Mouse (Mus musculus) liver, postnatal 0 days (tissue): ENCODE measurements around the gene Il6st. TPM values are rescaled to one million over a fixed set of nuclear protein-coding genes. Genes with fewer than 3 reads are reported as not detected.
A peak's percentile ranks its signal among the peaks of the same experiment; 100 is the strongest.

Experiments used
- ATAC-seq: fragments of 200-750 bp; cut with Nextera tagmentation; 2 replicates; pipeline ENCODE4 v1.8.0; 2017; ENCODE audit warnings: mild to moderate bottlenecking, moderate library complexity
- DNase-seq: peaks from one replicate; pipeline ENCODE4 v3.0.0-alpha.2; 2016
- H3K27ac ChIP-seq: fragments of 300-500 bp; sonication (generic); 2 replicates; pipeline ENCODE4 v1.5.1; 2014; ENCODE audit warnings: antibody characterized with exemption, moderate library complexity, mild to moderate bottlenecking, low read depth
- H3K27me3 ChIP-seq: fragments of 300-500 bp; sonication (generic); 2 replicates; pipeline ENCODE4 v1.6.1; 2014; ENCODE audit warnings: low read length, control low read depth, mixed read lengths; ENCODE audit not compliant: insufficient read depth
- H3K36me3 ChIP-seq: fragments of 300-500 bp; sonication (generic); replicated peaks from 2 replicates; pipeline ENCODE4 v1.6.1; 2014; ENCODE audit warnings: mild to moderate bottlenecking, control low read depth, low read length, moderate library complexity, mixed read lengths; ENCODE audit not compliant: insufficient read depth
- H3K4me1 ChIP-seq: fragments of 300-500 bp; sonication (generic); 2 replicates; pipeline ENCODE4 v1.6.1; 2014; ENCODE audit warnings: antibody characterized with exemption, mild to moderate bottlenecking, control low read depth; ENCODE audit not compliant: insufficient read depth
- H3K4me2 ChIP-seq: fragments of 300-500 bp; sonication (generic); 2 replicates; pipeline ENCODE4 v1.6.1; 2014; ENCODE audit warnings: low read depth, mild to moderate bottlenecking, low read length, moderate library complexity, mixed read lengths
- H3K4me3 ChIP-seq: fragments of 300-500 bp; sonication (generic); 2 replicates; pipeline ENCODE4 v1.5.1; 2014; ENCODE audit warnings: low read depth, low read length
- H3K9ac ChIP-seq: fragments of 300-500 bp; sonication (generic); replicated peaks from 2 replicates; pipeline ENCODE4 v1.6.1; 2014; ENCODE audit warnings: mild to moderate bottlenecking, moderate library complexity
- H3K9me3 ChIP-seq: fragments of 300-500 bp; sonication (generic); 2 replicates; pipeline ENCODE4 v1.6.1; 2016; ENCODE audit warnings: mild to moderate bottlenecking, control low read depth, low read length, mixed read lengths
- CTCF ChIP-seq: sonication (generic); IDR thresholded peaks from 2 replicates; pipeline ENCODE4 v1.5.1; 2016; ENCODE audit warnings: antibody characterized with exemption, low read depth
- EP300 ChIP-seq: IDR thresholded peaks from 2 replicates; pipeline ENCODE4 v1.6.1; 2016; ENCODE audit warnings: antibody characterized with exemption, low read depth, mild to moderate bottlenecking
- WGBS: fragments of 180-500 bp; shearing (Covaris S2); extraction: QIAGEN DNeasy Blood & Tissue Kit; methylation state at CpG from one replicate; pipeline ENCODE4 v1.1.7; 2014; ENCODE audit not compliant: insufficient replicate concordance; 5-methylcytosine and 5-hydroxymethylcytosine counted together
- polyA plus RNA-seq: library from polyadenylated mRNA; unstranded; fragments of >200 nt; fragmentation: Nextera tagmentation; extraction: Ambion mirVana; gene quantifications from 2 replicates; pipeline ENCODE4 v1.2.1, GENCODE M21; 2015

Il6st gene
- polyA plus RNA-seq, 1 experiment from 2014 or later = 11.7 TPM

- 0 out of 2 replicates have a peak, but pooled peaks cover 2% of the 10 kb centered on the region for H3K4me1 ChIP-seq
- no peak overlapping the region for H3K27ac ChIP-seq
- no peaks in the 10 kb centered on the region for H3K9me3 ChIP-seq
- ATAC-seq (no peak), DNase-seq (no peak)
- no peaks in the 10 kb centered on the region for H3K27me3 ChIP-seq
- no peak overlapping the region for H3K4me2 ChIP-seq
- no peaks in the 10 kb centered on the region for H3K36me3 ChIP-seq
- 73% methylated on average over 9 of the region's 9 CpGs for WGBS
- no peak overlapping the region for H3K9ac ChIP-seq
- no peak overlapping the region for H3K4me3 ChIP-seq
- TF ChIP-seq EP300 = no peak
- no peak for TF ChIP-seq CTCF
Measured at GRCm38 (mm10) chr13:112533556-112533955, 69.7 kb downstream of the Il6st start.

GRCm38 (mm10) chr13:112536611-112537010, 72.7 kb downstream of the Il6st start:
- Histone ChIP-seq H3K9me3 (no peaks in the 10 kb centered on the region), H3K27ac (no peak overlapping the region), H3K4me2 (no peak overlapping the region), H3K4me3 (no peak overlapping the region), H3K9ac (no peak overlapping the region), H3K4me1 (no peaks in the 10 kb centered on the region), H3K27me3 (no peaks in the 10 kb centered on the region), H3K36me3 (no peaks in the 10 kb centered on the region)
- no peak for TF ChIP-seq EP300
- TF ChIP-seq CTCF = no peak
- ATAC-seq (no peak), DNase-seq (no peak)
- WGBS = 65% methylated on average over 4 of the region's 4 CpGs

DNA sequence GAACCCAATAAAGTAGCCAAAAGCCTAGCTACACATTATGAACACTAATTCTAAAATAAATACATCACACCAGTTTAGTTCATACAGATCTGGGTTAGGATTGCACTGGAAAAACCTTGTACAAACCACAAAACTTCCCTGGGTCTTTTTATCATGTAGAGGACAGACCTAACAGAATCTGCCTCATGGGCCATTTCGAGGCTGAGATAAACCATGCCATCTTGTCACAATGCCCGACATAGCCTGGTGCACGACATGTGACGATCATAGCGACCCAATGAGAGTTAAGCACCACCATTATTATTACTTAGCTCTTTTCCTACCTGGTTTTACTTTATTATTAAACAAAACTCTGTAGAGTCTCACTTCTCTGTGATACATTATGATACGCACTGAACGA, 73.2 kb downstream of the Il6st start:
- Histone ChIP-seq H3K27ac (no peak overlapping the region), H3K36me3 (no peaks in the 10 kb centered on the region), H3K4me2 (no peak overlapping the region), H3K9ac (no peak overlapping the region), H3K4me1 (no peaks in the 10 kb centered on the region), H3K9me3 (no peaks in the 10 kb centered on the region), H3K4me3 (no peak overlapping the region), H3K27me3 (no peaks in the 10 kb centered on the region)
- 60% methylated on average over 7 of the region's 7 CpGs for WGBS
- ATAC-seq = no peak
- no peak for DNase-seq
- TF ChIP-seq CTCF (no peak), EP300 (peak; percentile 60)

DNA sequence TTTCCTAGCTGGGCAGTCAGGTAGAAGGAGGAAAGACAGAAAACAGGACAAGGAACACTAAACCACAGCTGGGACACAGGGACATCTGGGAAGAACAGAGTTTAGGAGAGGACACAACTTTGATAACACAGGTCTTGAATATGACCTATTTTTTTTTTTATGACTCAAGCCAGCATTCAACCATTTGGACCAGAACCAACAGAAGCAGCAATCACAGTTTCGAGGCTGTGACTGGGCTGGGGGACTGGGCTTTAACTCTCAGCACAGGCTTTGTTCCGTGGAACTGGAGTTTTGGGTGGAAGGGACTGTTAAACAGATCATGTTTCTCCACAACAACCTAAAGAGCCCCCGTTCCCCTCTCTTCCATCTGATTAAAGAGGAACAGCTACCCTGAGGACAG, 76.7 kb downstream of the Il6st start:
- Histone ChIP-seq H3K9me3 (no peaks in the 10 kb centered on the region), H3K36me3 (no peaks in the 10 kb centered on the region), H3K27me3 (no peaks in the 10 kb centered on the region), H3K4me1 (no peaks in the 10 kb centered on the region), H3K4me3 (no peak overlapping the region), H3K4me2 (no peak overlapping the region), H3K27ac (0 out of 2 replicates have a peak overlapping the region, but pooled peaks have one; percentile 22), H3K9ac (no peak overlapping the region)
- ATAC-seq = 0 out of 2 replicates have a peak, but pooled peaks have one; percentile 8
- WGBS = 64% methylated on average over 3 of the region's 3 CpGs
- TF ChIP-seq EP300 = no peak
- no peak for TF ChIP-seq CTCF
- no peak for DNase-seq

DNA sequence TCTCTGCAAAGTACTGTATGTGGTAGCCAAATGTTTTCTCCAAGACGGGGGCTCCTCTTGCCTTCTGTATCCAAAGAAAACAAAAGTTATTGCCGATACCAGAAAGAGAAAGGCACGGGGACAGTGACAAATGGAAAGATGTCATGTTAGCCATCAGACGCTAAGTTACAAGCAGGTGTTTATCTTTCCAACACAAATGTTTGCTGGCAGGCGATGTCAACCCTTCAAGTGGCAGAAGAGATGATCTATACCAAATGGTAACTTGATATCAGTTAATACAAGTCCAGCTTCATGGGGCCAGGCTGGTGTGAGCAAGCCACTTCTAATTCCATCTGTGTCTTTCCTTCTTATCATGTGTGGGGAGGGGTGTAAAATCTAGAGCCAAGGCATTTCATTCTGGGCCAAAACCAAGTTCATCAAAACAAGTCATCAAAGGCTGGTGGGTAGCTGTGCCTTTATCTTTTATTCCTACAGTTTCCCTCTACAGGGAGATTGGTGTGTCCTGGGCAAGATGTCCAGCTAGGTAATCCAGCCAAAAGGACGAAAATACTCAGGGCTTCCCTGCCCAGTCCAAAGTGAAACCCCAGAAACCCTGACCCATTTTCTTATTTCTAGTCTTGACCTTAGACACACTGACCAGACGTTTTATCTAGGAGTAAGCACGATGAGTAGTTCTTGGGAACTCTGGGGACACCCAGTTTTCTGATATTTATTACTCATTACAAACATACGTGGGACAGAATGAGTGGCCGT, 77.5 kb downstream of the Il6st start:
- TF ChIP-seq CTCF = no peak
- TF ChIP-seq EP300 = peak; percentile 86
- no peaks in the 10 kb centered on the region for H3K4me1 ChIP-seq
- H3K27me3 ChIP-seq = no peaks in the 10 kb centered on the region
- no peaks in the 10 kb centered on the region for H3K36me3 ChIP-seq
- ATAC-seq (peak; percentile 71), DNase-seq (no peak)
- H3K9ac ChIP-seq = no peak overlapping the region
- no peak overlapping the region for H3K4me3 ChIP-seq
- H3K9me3 ChIP-seq = no peaks in the 10 kb centered on the region
- WGBS = 50% methylated on average over 10 of the region's 10 CpGs
- H3K4me2 ChIP-seq = peak overlapping the region; percentile 23; the same call in 1 of the 2 replicates
- H3K27ac ChIP-seq = no peak overlapping the region

DNA sequence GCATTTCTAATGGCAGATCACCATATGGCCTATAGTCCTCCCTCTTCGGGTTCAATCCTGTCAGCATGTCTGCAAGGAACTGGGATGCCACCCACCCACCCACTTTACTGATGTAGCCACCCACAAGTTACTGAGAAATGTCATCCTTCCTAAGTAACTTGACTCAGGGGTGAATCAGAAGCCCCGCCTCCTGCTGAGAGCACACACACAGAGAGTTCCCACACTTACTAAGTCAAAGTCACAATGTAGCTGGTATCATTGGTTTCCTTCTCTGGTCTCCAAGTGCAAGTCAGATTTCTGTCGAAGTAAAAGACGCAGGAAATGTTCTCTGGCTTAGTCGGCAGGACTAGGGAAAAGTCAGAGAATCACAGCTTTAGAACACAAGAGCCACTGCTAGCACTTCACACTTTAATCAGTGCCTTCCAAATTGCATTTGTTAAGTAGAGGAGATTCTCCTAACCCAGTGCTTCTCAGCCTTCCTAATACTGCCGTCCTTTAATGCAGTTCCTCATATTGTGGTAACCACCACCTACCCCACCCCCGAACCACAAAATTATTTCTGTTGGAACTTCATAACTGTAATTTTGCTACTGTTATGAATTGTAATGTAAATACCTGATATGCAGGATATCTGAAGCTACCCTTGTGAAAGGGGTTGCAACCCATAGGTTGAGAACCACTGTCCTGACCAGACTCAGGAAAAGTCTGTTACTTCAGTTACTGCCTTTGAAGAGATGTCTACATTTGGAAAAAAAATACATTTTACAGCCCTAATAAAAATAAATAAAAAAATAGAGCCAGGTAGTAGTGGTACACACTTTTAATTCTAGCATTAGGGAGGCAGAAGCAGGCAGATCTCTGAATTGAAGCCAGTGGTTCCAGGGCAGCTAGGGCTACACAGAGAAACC, 88.0 kb downstream of the Il6st start:
- DNase-seq = no peak
- ATAC-seq = no peak
- no peaks in the 10 kb centered on the region for H3K27me3 ChIP-seq
- no peaks in the 10 kb centered on the region for H3K4me1 ChIP-seq
- peak; percentile 43; the same call in 1 of the 2 replicates for TF ChIP-seq EP300
- no peak for TF ChIP-seq CTCF
- no peaks in the 10 kb centered on the region for H3K9me3 ChIP-seq
- H3K36me3 ChIP-seq = no peaks in the 10 kb centered on the region
- no peak overlapping the region for H3K4me2 ChIP-seq
- H3K9ac ChIP-seq = no peak overlapping the region
- H3K27ac ChIP-seq = no peak overlapping the region
- WGBS = 53% methylated on average over 7 of the region's 7 CpGs
- H3K4me3 ChIP-seq = no peak overlapping the region
